Mouse (Mus musculus) neural tube, embryonic 11.5 days (tissue): ENCODE measurements around the gene Grin2d. TPM values are rescaled to one million over a fixed set of nuclear protein-coding genes. Genes with fewer than 3 reads are reported as not detected.
A peak's percentile ranks its signal among the peaks of the same experiment; 100 is the strongest.

Experiments used
- ATAC-seq: fragments of 200-750 bp; cut with Nextera tagmentation; 2 replicates; pipeline ENCODE4 v1.8.0; 2017; ENCODE audit warnings: moderate number of reproducible peaks, mild to moderate bottlenecking, moderate TSS enrichment, moderate library complexity; ENCODE audit not compliant: insufficient read depth, low FRiP score, low TSS enrichment
- DNase-seq: peaks from one replicate; pipeline ENCODE4 v3.0.0-alpha.2; 2015; ENCODE audit warnings: low spot score
- H3K27ac ChIP-seq: fragments of 300-500 bp; sonication (generic); 2 replicates; pipeline ENCODE4 v1.5.1; 2014; ENCODE audit warnings: low read depth, mild to moderate bottlenecking, low read length
- H3K27me3 ChIP-seq: fragments of 300-500 bp; sonication (generic); 2 replicates; pipeline ENCODE4 v1.6.1; 2014; ENCODE audit warnings: mild to moderate bottlenecking, low read length, mixed read lengths; ENCODE audit not compliant: control insufficient read depth, insufficient read depth
- H3K36me3 ChIP-seq: fragments of 300-500 bp; sonication (generic); 2 replicates; pipeline ENCODE4 v1.6.1; 2014; ENCODE audit warnings: mild to moderate bottlenecking, low read length, moderate library complexity, mixed read lengths; ENCODE audit not compliant: control insufficient read depth, insufficient read depth
- H3K4me1 ChIP-seq: fragments of 300-500 bp; sonication (generic); 2 replicates; pipeline ENCODE4 v1.6.1; 2014; ENCODE audit warnings: low read length, mixed read lengths; ENCODE audit not compliant: control insufficient read depth, insufficient read depth
- H3K4me2 ChIP-seq: fragments of 300-500 bp; sonication (generic); 2 replicates; pipeline ENCODE4 v1.6.1; 2014; ENCODE audit warnings: low read depth, mild to moderate bottlenecking, moderate library complexity
- H3K4me3 ChIP-seq: fragments of 300-500 bp; sonication (generic); 2 replicates; pipeline ENCODE4 v1.5.1; 2014; ENCODE audit warnings: low read depth, low read length
- H3K9ac ChIP-seq: fragments of 300-500 bp; sonication (generic); 2 replicates; pipeline ENCODE4 v1.6.1; 2014; ENCODE audit warnings: mild to moderate bottlenecking, low read length
- H3K9me3 ChIP-seq: fragments of 300-500 bp; sonication (generic); 2 replicates; pipeline ENCODE4 v1.6.1; 2016; ENCODE audit warnings: low read length; ENCODE audit not compliant: control insufficient read depth
- WGBS: fragments of 180-500 bp; shearing (Covaris S2); extraction: QIAGEN DNeasy Blood & Tissue Kit; methylation state at CpG from one replicate; pipeline ENCODE4 v1.1.7; 2014; 5-methylcytosine and 5-hydroxymethylcytosine counted together
- polyA plus RNA-seq: library from polyadenylated mRNA; unstranded; fragments of >200 nt; fragmentation: Nextera tagmentation; extraction: Ambion mirVana; gene quantifications from 2 replicates; pipeline ENCODE4 v1.2.1, GENCODE M21; 2014

The Grin2d gene
- polyA plus RNA-seq, 1 experiment from 2014 or later: 0.73 TPM

GRCm38 (mm10) chr7:45798931-45799330 lies 79.2 kb downstream of the Grin2d start:
- no peaks in the 10 kb centered on the region for H3K9me3 ChIP-seq
- ATAC-seq (no peak), DNase-seq (no peak)
- H3K4me2 ChIP-seq: no peak overlapping the region; the same call in 1 of the 2 replicates
- WGBS: 52% methylated on average over 7 of the region's 7 CpGs
- no peak overlapping the region for H3K9ac ChIP-seq
- H3K27ac ChIP-seq: no peak overlapping the region
- H3K4me1 ChIP-seq: peaks cover 15% of the 10 kb centered on the region
- H3K4me3 ChIP-seq: no peak overlapping the region; the same call in 1 of the 2 replicates
- H3K27me3 ChIP-seq: peaks cover 25% of the 10 kb centered on the region
- peaks cover 9% of the 10 kb centered on the region; the same call in 1 of the 2 replicates for H3K36me3 ChIP-seq

GRCm38 (mm10) chr7:45798511-45798836 lies 79.7 kb downstream of the Grin2d start:
- Histone ChIP-seq H3K9ac (no peak overlapping the region; the same call in 1 of the 2 replicates), H3K27me3 (peaks cover 25% of the 10 kb centered on the region), H3K36me3 (peaks cover 10% of the 10 kb centered on the region; the same call in 1 of the 2 replicates), H3K27ac (no peak overlapping the region), H3K4me1 (peaks cover 15% of the 10 kb centered on the region), H3K4me3 (peak overlapping the region; percentile 32), H3K4me2 (peak overlapping the region; percentile 57), H3K9me3 (no peaks in the 10 kb centered on the region)
- under 1% methylated on average over 19 of the region's 19 CpGs for WGBS
- DNase-seq (no peak), ATAC-seq (no peak)

DNA sequence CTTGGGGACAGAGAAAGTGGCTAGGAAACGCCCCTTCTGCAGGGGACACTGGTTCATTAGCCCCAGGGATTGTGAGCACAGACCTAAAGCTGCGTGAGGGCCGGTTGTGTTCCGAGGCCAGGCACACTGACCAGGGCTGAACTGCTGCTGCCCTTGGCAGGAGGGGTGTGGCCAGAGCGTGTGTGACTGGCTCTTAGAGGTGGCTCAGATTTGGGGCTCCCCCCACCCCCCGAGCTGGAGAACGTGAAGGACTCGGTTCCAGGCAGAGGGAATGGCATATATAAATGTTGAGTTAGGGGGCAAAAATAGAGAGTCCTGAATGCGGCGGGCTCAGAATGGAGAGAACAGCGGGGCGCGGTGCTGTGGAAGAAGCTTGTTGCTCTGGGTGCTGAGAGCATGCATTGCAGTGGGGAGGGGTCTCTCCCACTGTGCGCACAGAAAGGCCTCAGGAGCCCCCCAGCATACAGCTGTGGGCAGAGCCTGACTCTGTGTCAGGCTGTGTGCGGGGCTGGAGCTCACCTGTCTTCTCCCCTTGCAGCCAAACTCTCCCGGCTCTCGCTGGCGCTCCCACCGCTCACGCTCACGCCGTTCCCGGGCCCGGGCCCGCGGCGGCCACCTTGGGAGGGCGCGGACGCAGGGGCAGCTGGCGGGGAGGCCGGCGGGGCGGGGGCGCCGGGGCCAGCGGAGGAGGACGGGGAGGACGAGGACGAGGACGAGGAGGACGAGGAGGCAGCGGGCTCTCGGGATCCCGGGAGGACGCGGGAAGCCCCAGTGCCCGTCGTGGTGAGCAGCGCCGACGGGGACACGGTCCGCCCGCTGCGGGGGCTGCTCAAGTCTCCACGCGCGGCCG lies 80.3 kb downstream of the Grin2d start:
- Histone ChIP-seq H3K9ac (peak overlapping the region; percentile 50), H3K4me1 (peaks cover 15% of the 10 kb centered on the region), H3K4me2 (peak overlapping the region; percentile 57), H3K27me3 (peaks cover 25% of the 10 kb centered on the region), H3K36me3 (peaks cover 10% of the 10 kb centered on the region; the same call in 1 of the 2 replicates), H3K27ac (no peak overlapping the region), H3K4me3 (peak overlapping the region; percentile 32), H3K9me3 (no peaks in the 10 kb centered on the region)
- WGBS: under 1% methylated on average over 59 of the region's 60 CpGs
- ATAC-seq (no peak), DNase-seq (no peak)

- DNase-seq: no peak
- no peak overlapping the region for H3K9ac ChIP-seq
- H3K4me3 ChIP-seq: no peak overlapping the region; the same call in 1 of the 2 replicates
- no peaks in the 10 kb centered on the region for H3K9me3 ChIP-seq
- H3K4me1 ChIP-seq: peaks cover 15% of the 10 kb centered on the region
- H3K27ac ChIP-seq: no peak overlapping the region
- H3K36me3 ChIP-seq: peaks cover 10% of the 10 kb centered on the region
- WGBS: 43% methylated on average over 6 of the region's 6 CpGs
- no peak for ATAC-seq
- H3K4me2 ChIP-seq: no peak overlapping the region
- peaks cover 25% of the 10 kb centered on the region for H3K27me3 ChIP-seq
Measured at GRCm38 (mm10) chr7:45796950-45797349, 81.2 kb downstream of the Grin2d start.

GRCm38 (mm10) chr7:45794971-45795370 lies 83.2 kb downstream of the Grin2d start:
- Histone ChIP-seq H3K4me3 (no peak overlapping the region), H3K9ac (no peak overlapping the region), H3K4me1 (peaks cover 13% of the 10 kb centered on the region), H3K27ac (no peak overlapping the region), H3K27me3 (peaks cover 25% of the 10 kb centered on the region), H3K4me2 (no peak overlapping the region), H3K36me3 (peaks cover 11% of the 10 kb centered on the region), H3K9me3 (no peaks in the 10 kb centered on the region)
- 98% methylated on average over 18 of the region's 29 CpGs for WGBS
- ATAC-seq (no peak), DNase-seq (no peak)

DNA sequence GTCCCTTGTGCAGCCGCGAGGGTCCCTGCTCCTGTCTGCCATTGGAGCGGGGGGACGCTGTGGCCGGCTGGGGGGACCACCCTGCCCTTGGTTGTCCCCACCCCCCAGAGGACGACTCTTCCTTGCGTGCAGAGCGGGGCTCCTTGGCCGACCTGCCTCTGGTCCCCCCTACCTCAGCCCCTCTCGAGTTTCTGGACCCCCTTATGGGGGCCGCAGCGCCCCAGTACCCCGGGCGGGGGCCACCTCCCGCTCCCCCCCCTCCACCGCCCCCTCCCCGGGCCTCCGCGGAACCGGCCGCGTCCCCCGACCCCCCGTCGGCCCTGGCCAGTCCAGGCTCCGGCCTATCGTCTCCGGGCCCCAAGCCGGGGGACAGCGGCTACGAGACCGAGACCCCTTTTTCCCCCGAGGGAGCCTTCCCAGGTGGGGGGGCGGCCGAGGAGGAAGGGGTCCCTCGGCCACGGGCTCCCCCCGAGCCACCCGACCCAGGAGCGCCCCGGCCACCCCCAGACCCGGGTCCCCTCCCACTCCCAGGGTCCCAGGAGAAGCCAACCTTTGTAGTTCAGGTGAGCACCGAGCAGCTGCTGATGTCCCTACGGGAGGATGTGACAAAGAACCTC lies 84.1 kb downstream of the Grin2d start:
- peaks cover 23% of the 10 kb centered on the region for H3K27me3 ChIP-seq
- ATAC-seq (no peak), DNase-seq (no peak)
- no peak overlapping the region for H3K27ac ChIP-seq
- no peak overlapping the region for H3K9ac ChIP-seq
- peaks cover 13% of the 10 kb centered on the region for H3K4me1 ChIP-seq
- no peak overlapping the region for H3K4me2 ChIP-seq
- no peaks in the 10 kb centered on the region for H3K9me3 ChIP-seq
- peaks cover 18% of the 10 kb centered on the region for H3K36me3 ChIP-seq
- 87% methylated on average over 25 of the region's 44 CpGs for WGBS
- no peak overlapping the region for H3K4me3 ChIP-seq

DNA sequence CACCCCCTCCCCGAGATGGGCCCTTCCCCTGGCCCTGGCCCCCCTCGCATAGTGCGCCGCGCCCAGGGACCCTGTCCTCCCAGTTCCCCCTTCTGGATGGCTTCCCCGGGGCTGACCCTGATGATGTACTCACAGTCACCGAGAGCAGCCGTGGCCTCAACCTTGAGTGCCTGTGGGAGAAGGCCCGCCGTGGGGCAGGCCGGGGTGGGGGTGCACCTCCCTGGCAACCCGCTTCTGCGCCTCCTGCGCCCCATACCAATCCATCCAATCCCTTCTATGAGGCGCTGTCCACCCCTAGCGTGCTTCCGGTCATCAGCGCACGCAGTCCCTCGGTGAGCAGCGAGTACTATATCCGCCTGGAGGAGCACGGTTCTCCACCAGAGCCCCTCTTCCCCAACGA lies 84.9 kb downstream of the Grin2d start:
- H3K36me3 ChIP-seq: peaks cover 18% of the 10 kb centered on the region
- no peak overlapping the region for H3K9ac ChIP-seq
- ATAC-seq (no peak), DNase-seq (no peak)
- H3K9me3 ChIP-seq: no peaks in the 10 kb centered on the region
- 87% methylated on average over 22 of the region's 24 CpGs for WGBS
- no peak overlapping the region for H3K4me3 ChIP-seq
- peaks cover 15% of the 10 kb centered on the region for H3K27me3 ChIP-seq
- no peak overlapping the region for H3K27ac ChIP-seq
- peaks cover 11% of the 10 kb centered on the region for H3K4me1 ChIP-seq
- no peak overlapping the region for H3K4me2 ChIP-seq

GRCm38 (mm10) chr7:45791756-45792490 lies 86.3 kb downstream of the Grin2d start:
- Histone ChIP-seq H3K4me3 (no peak overlapping the region), H3K9ac (no peak overlapping the region), H3K9me3 (no peaks in the 10 kb centered on the region), H3K27me3 (peaks cover 2% of the 10 kb centered on the region; the same call in 1 of the 2 replicates), H3K4me1 (no peaks in the 10 kb centered on the region), H3K4me2 (no peak overlapping the region), H3K36me3 (peaks cover 18% of the 10 kb centered on the region), H3K27ac (no peak overlapping the region)
- ATAC-seq (no peak), DNase-seq (no peak)
- 73% methylated on average over 17 of the region's 17 CpGs for WGBS
